15 mouse cellular contexts compared by ENCODE assay signal in genomic region chr12:47264118-47264517, GRCm38 (mm10).
"Had no signal": no experiment of that assay in that cellular context is flagged by ENCODE, and none has a peak within 500 bp of the region (broad histone marks: within the 10 kb centered on the region; RNA-seq: fewer than 3 reads in every experiment).

No protein-coding gene starts in this region.

- H3K4me1 ChIP-seq: neural tube, embryonic 15.5 days; stomach, embryonic 15.5 days had no signal

- H3K9me3 ChIP-seq: neural tube, embryonic 13.5 days; neural tube, embryonic 15.5 days; stomach, embryonic 15.5 days had no signal

- H3K36me3 ChIP-seq: neural tube, embryonic 13.5 days; neural tube, embryonic 15.5 days; stomach, embryonic 15.5 days had no signal

- DNase-seq: right cerebral cortex, adult 18-20 months; right cerebral cortex, postnatal 14 days; right cerebral cortex, postnatal 25 days; right cerebral cortex, postnatal 4 days; spleen, adult 18-20 months; thymus, adult 18-20 months; thymus, adult 2 months; thymus, postnatal 14 days; thymus, postnatal 25 days; thymus, postnatal 36 days; thymus, postnatal 4 days had no signal

- H3K27me3 ChIP-seq: neural tube, embryonic 13.5 days; neural tube, embryonic 15.5 days; stomach, embryonic 15.5 days had no signal

- H3K9ac ChIP-seq: neural tube, embryonic 13.5 days; neural tube, embryonic 15.5 days; stomach, embryonic 15.5 days had no signal

- H3K4me3 ChIP-seq: neural tube, embryonic 13.5 days; neural tube, embryonic 15.5 days; stomach, embryonic 15.5 days had no signal

- H3K27ac ChIP-seq: neural tube, embryonic 15.5 days; stomach, embryonic 15.5 days; stomach, postnatal 0 days had no signal
